Mouse (Mus musculus): ENCODE data around the gene Gm9970. TPM values are rescaled to one million over a fixed set of nuclear protein-coding genes. Genes with fewer than 3 reads are reported as not detected.
A peak's percentile ranks its signal among the peaks of the same experiment; 100 is the strongest.

Gene Gm9970
- polyA plus RNA-seq, 1 experiment, result not detected

- no peak for DNase-seq (ENCODE audit: extremely low spot score in 1 of 2, low spot score in 1 of 2)
Observed at GRCm38 (mm10) chr5:31197072-31197471, 44.0 kb downstream of the Gm9970 start.

GRCm38 (mm10) chr5:31196207-31196606, 44.8 kb downstream of the Gm9970 start:
- DNase-seq (ENCODE audit: extremely low spot score in 1 of 2, low spot score in 1 of 2), result no peak

GRCm38 (mm10) chr5:31195671-31196070, 45.4 kb downstream of the Gm9970 start:
- DNase-seq (ENCODE audit: extremely low spot score in 1 of 2, low spot score in 1 of 2), result no peak

- no peak for DNase-seq (ENCODE audit: extremely low spot score in 1 of 2, low spot score in 1 of 2)
Observed at GRCm38 (mm10) chr5:31194486-31195485, 46.2 kb downstream of the Gm9970 start.

GRCm38 (mm10) chr5:31193631-31194281, 47.3 kb downstream of the Gm9970 start:
- DNase-seq (ENCODE audit: extremely low spot score in 1 of 2, low spot score in 1 of 2), result no peak

GRCm38 (mm10) chr5:31192939-31193630, 47.9 kb downstream of the Gm9970 start, which contains the start of the genes Snx17 and Eif2b4:
Gene Snx17, plus strand, starts transcription at chr5:31193227.
Gene Eif2b4, minus strand, starts transcription at chr5:31193430.
- DNase-seq (ENCODE audit: extremely low spot score in 1 of 2, low spot score in 1 of 2), result peak; percentile 99 to 100

GRCm38 (mm10) chr5:31192045-31192938, 48.7 kb downstream of the Gm9970 start:
- no peak for DNase-seq (ENCODE audit: extremely low spot score in 1 of 2, low spot score in 1 of 2)

Other genes with a start within 250 kb of the Gm9970 start
- gene Atraid, start 192.9 kb downstream of the Gm9970 start, polyA plus RNA-seq (2012; rRNA removed), result 175 TPM in 2 replicates
- 33.1 and 35.2 TPM in 2 replicates for gene Slc5a6, start 192.3 kb downstream of the Gm9970 start, polyA plus RNA-seq (2012; rRNA removed)
- gene Cad, start 186.5 kb downstream of the Gm9970 start, polyA plus RNA-seq (2012; rRNA removed), result 14.8 and 18.0 TPM in 2 replicates
- not detected in 2 replicates for gene Dnajc5g, start 134.9 kb downstream of the Gm9970 start, polyA plus RNA-seq (2012; rRNA removed)
- gene Slc30a3, start 133.0 kb downstream of the Gm9970 start, polyA plus RNA-seq (2012; rRNA removed), result 140 and 173 TPM in 2 replicates
- 0.64 and 2.0 TPM in 2 replicates for gene Trim54, start 124.5 kb downstream of the Gm9970 start, polyA plus RNA-seq (2012; rRNA removed)
- 2.0 and 2.7 TPM in 2 replicates for gene Ucn, start 102.4 kb downstream of the Gm9970 start, polyA plus RNA-seq (2012; rRNA removed)
- 98.3 and 108 TPM in 2 replicates for gene Mpv17, start 87.0 kb downstream of the Gm9970 start, polyA plus RNA-seq (2012; rRNA removed)
- gene Gm29609, start 61.3 kb downstream of the Gm9970 start, polyA plus RNA-seq (2012; rRNA removed), result 3.0 and 4.0 TPM in 2 replicates
- 80.3 and 89.9 TPM in 2 replicates for gene Gtf3c2, start 61.1 kb downstream of the Gm9970 start, polyA plus RNA-seq (2012; rRNA removed)
- 86.9 and 89.2 TPM in 2 replicates for gene Snx17, start 48.0 kb downstream of the Gm9970 start, polyA plus RNA-seq (2012; rRNA removed)
- 50.6 and 63.3 TPM in 2 replicates for gene Eif2b4, start 47.8 kb downstream of the Gm9970 start, polyA plus RNA-seq (2012; rRNA removed)
- gene Zfp513, start 38.9 kb downstream of the Gm9970 start, polyA plus RNA-seq (2012; rRNA removed), result 44.6 and 47.2 TPM in 2 replicates
- gene Ppm1g, start 20.5 kb downstream of the Gm9970 start, polyA plus RNA-seq (2012; rRNA removed), result 90.8 and 98.9 TPM in 2 replicates
- 99.9 and 116 TPM in 2 replicates for gene Nrbp1, start 368 bp downstream of the Gm9970 start, polyA plus RNA-seq (2012; rRNA removed)
- 3.0 and 3.2 TPM in 2 replicates for gene Krtcap3, start 10.5 kb upstream of the Gm9970 start, polyA plus RNA-seq (2012; rRNA removed)
- 69.6 and 78.0 TPM in 2 replicates for gene Ift172, start 49.9 kb upstream of the Gm9970 start, polyA plus RNA-seq (2012; rRNA removed)
- 132 and 178 TPM in 2 replicates for gene Fndc4, start 54.8 kb upstream of the Gm9970 start, polyA plus RNA-seq (2012; rRNA removed)
- gene Gckr, start 56.2 kb upstream of the Gm9970 start, polyA plus RNA-seq (2012; rRNA removed), result 0.16 and 0.23 TPM in 2 replicates
- gene Zfp512, start 211.2 kb upstream of the Gm9970 start, polyA plus RNA-seq (2012; rRNA removed), result 46.1 and 51.9 TPM in 2 replicates
- gene 4930548H24Rik, start 244.5 kb upstream of the Gm9970 start, polyA plus RNA-seq (2012; rRNA removed), result not detected in 2 replicates